Mouse (Mus musculus) stomach, embryonic 15.5 days (tissue): ENCODE measurements around the gene Nr2e1. TPM values are rescaled to one million over a fixed set of nuclear protein-coding genes. Genes with fewer than 3 reads are reported as not detected.
A peak's percentile ranks its signal among the peaks of the same experiment; 100 is the strongest.

ENCODE experiments used
- ATAC-seq: fragments of 200-750 bp; cut with Nextera tagmentation; 2 replicates; pipeline ENCODE4 v1.8.0; 2017; ENCODE audit warnings: low read depth, moderate number of reproducible peaks, moderate TSS enrichment; ENCODE audit not compliant: insufficient read depth, low FRiP score
- H3K27ac ChIP-seq: fragments of 300-500 bp; sonication (generic); 2 replicates; pipeline ENCODE4 v1.5.1; 2015; ENCODE audit warnings: mild to moderate bottlenecking, inconsistent platforms
- H3K27me3 ChIP-seq: fragments of 300-500 bp; sonication (generic); replicated peaks from 2 replicates; pipeline ENCODE4 v1.6.1; 2015; ENCODE audit warnings: inconsistent platforms
- H3K36me3 ChIP-seq: fragments of 300-500 bp; sonication (generic); 2 replicates; pipeline ENCODE4 v1.6.1; 2015; ENCODE audit warnings: inconsistent platforms
- H3K4me1 ChIP-seq: fragments of 300-500 bp; sonication (generic); 2 replicates; pipeline ENCODE4 v1.6.1; 2015; ENCODE audit warnings: inconsistent platforms
- H3K4me2 ChIP-seq: fragments of 300-500 bp; sonication (generic); 2 replicates; pipeline ENCODE4 v1.6.1; 2015; ENCODE audit warnings: mild to moderate bottlenecking, inconsistent platforms
- H3K4me3 ChIP-seq: fragments of 300-500 bp; sonication (generic); replicated peaks from 2 replicates; pipeline ENCODE4 v1.5.1; 2015; ENCODE audit warnings: inconsistent platforms
- H3K9ac ChIP-seq: fragments of 300-500 bp; sonication (generic); 2 replicates; pipeline ENCODE4 v1.6.1; 2015; ENCODE audit warnings: inconsistent platforms
- H3K9me3 ChIP-seq: fragments of 300-500 bp; sonication (generic); 2 replicates; pipeline ENCODE4 v1.6.1; 2016; ENCODE audit warnings: inconsistent platforms
- WGBS: fragments of 180-500 bp; shearing (Covaris S2); methylation state at CpG from one replicate; pipeline ENCODE4 v1.1.7; 2015; 5-methylcytosine and 5-hydroxymethylcytosine counted together
- polyA plus RNA-seq: library from polyadenylated mRNA; unstranded; fragments of >200 nt; fragmentation: Nextera tagmentation; extraction: Ambion mirVana; gene quantifications from 2 replicates; pipeline ENCODE4 v1.2.1, GENCODE M21; 2015

The Nr2e1 gene
- polyA plus RNA-seq, 1 experiment from 2014 or later = 0.14 TPM

DNA sequence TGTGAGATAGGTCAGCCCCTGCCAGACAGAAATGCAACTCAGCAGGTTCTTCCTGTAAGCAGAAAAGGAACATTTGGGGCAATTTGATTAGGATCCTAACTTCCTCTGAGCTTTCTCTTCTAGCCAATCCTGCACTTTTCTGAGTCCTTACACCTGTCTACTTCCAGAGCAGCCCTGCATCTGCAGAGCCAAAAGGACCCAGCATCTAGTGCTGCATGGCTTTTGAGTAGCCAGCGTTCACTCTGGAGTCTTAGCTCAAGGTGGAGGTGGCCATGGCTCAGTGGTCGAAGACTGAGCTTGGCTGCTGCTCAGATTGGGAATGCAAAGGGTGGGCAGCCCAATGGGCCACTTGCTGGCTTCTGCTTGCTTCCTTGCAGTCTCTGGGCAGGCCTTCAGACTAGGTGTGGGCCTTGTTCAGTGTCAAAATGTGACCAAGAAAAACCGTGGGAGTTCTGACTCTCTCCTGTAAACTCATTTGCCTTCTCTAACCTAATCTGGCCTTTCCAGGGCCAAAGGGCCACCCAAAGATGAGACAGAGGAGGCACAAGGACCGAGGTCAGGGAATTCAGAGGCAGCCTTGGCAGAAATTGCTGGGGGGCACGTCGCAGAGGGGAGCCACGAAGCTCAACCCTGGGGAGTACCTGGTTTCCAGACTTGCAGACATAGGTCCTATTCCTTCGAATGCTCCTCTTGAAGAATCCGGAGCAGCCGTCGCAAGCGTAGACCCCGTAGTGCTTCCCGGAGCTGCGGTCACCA, 5.7 kb downstream of the Nr2e1 start:
- WGBS = 2% methylated on average over 15 of the region's 15 CpGs
- no peak for ATAC-seq
- Histone ChIP-seq H3K4me1 (no peaks in the 10 kb centered on the region), H3K9me3 (no peaks in the 10 kb centered on the region), H3K27me3 (peaks cover 94% of the 10 kb centered on the region), H3K4me2 (no peak overlapping the region), H3K9ac (no peak overlapping the region), H3K27ac (no peak overlapping the region), H3K4me3 (no peak overlapping the region), H3K36me3 (no peaks in the 10 kb centered on the region)

DNA sequence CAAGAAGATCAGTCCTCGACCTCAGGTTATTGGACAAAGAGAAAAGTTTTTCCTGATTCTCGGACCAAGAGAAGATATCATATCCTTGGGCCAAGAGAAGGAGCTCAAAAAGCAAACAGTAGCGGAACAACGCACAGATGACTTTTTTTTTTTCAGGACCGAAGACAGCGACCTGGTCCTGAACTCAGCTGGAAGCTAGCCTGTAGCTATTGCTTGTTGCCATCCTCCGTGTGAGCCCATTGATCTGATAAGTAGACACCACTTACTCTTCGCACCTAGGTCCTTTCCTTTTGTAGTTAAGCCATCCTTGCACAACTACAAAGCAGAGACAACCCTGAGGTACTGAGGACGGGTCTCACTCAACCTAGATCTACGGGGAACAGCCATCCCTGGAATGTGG, 8.8 kb downstream of the Nr2e1 start:
- no peaks in the 10 kb centered on the region for H3K36me3 ChIP-seq
- no peak for ATAC-seq
- H3K9me3 ChIP-seq = no peaks in the 10 kb centered on the region
- H3K27ac ChIP-seq = no peak overlapping the region
- H3K4me2 ChIP-seq = no peak overlapping the region
- H3K4me1 ChIP-seq = no peaks in the 10 kb centered on the region
- whole genome bisulfite sequencing = 2% methylated on average over 10 of the region's 10 CpGs
- H3K9ac ChIP-seq = no peak overlapping the region
- no peak overlapping the region for H3K4me3 ChIP-seq
- H3K27me3 ChIP-seq = peaks cover 91% of the 10 kb centered on the region

DNA sequence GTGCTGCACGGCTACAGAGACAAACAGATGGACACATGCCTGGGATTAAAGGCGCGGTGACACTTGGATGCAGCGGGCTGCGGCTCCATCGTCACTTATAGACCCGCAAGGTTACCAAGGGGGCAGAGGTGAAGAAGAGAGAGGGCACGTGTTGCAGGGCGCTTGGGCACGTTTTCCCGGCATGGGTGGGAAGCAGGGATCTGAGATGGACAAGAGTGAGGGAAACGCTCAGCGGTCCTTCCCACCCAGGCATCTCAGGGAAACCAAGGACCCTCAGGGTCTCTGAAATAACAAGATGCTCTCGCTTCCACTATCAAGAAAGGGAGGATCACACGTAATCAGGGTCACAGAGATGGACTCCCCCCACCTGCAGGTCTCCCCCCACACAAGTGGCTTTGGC, 10.5 kb downstream of the Nr2e1 start:
- Histone ChIP-seq H3K9ac (no peak overlapping the region), H3K4me2 (no peak overlapping the region), H3K4me1 (no peaks in the 10 kb centered on the region), H3K27ac (no peak overlapping the region), H3K27me3 (peaks cover 86% of the 10 kb centered on the region), H3K36me3 (no peaks in the 10 kb centered on the region), H3K9me3 (no peaks in the 10 kb centered on the region), H3K4me3 (no peak overlapping the region)
- no peak for ATAC-seq
- 2% methylated on average over 15 of the region's 15 CpGs for WGBS

DNA sequence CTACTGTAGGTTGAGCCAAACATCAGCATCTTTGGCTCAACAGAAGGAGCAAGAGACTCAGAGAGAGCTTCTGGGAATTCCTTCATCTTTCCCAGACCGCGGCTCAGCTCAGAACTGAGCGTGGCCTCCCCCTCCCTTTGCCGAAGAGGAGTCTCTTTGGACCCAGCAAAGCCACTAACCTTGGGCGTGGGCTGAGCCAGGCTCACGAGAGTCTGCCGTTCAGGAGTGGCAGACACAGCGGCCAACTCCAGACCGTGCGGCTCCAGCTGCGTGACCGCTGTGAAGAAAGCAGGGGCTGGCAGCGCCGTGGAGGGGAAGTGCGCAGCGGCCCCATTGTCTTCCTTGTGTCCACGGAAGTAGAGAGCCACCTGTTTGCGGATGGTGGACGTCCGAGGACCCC, 10.9 kb downstream of the Nr2e1 start:
- no peaks in the 10 kb centered on the region for H3K36me3 ChIP-seq
- no peaks in the 10 kb centered on the region for H3K4me1 ChIP-seq
- H3K4me2 ChIP-seq = no peak overlapping the region
- ATAC-seq = no peak
- no peak overlapping the region for H3K9ac ChIP-seq
- peaks cover 85% of the 10 kb centered on the region for H3K27me3 ChIP-seq
- H3K9me3 ChIP-seq = no peaks in the 10 kb centered on the region
- no peak overlapping the region for H3K4me3 ChIP-seq
- WGBS = 1% methylated on average over 20 of the region's 20 CpGs
- H3K27ac ChIP-seq = no peak overlapping the region

DNA sequence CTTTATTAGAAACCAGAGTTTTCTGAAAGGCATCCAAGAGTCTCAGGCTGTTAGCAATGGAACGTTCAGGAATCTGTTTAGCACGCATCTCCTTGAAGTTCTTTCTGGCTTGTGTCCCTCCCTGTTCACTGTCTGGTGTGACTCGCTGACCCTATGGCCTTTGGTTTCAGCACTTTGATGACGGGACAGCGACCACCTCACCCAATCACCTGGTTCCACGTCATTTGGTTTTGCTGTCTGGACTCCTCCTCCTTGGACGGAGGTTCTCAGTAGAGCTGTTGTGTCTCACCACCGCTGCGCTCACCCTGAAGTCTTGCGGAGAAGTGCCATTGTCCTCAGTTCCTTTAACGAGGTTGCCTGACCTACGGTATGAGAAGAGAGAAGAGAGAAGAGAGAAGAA, 21.2 kb downstream of the Nr2e1 start:
- Histone ChIP-seq H3K27me3 (peaks cover 40% of the 10 kb centered on the region), H3K9me3 (no peaks in the 10 kb centered on the region), H3K27ac (no peak overlapping the region), H3K4me1 (no peaks in the 10 kb centered on the region), H3K4me2 (no peak overlapping the region), H3K36me3 (no peaks in the 10 kb centered on the region), H3K4me3 (no peak overlapping the region), H3K9ac (no peak overlapping the region)
- no peak for ATAC-seq
- WGBS = 1% methylated on average over 12 of the region's 12 CpGs

DNA sequence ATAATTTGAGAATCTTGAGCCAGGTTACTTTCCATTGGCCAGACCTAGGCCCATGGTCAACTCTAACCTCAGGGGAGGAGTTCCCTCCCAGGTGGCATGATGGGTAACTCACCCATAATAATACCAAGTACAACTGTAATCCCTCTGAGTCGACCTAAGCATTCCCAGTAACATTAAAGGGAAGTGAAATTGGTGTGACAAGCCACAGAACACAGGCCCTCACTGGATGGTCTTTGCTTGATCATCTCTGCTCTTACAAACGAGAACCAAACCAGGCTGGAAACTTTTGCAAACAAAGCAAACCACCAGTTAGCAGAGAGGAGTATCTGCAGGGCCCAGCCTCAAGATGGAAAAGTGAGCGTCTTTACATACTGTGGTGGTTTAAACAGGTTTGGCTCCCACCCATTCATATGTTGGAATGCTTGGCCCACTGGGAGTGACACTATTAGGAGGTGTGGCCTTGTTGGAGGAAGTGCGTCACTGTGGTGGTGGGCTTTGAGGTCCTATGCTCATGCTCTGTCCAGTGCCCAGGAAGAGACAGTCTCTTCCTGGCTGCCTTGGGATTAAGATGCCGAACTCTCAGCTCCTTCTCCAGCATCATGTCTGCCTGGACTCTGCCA, 23.7 kb downstream of the Nr2e1 start:
- Histone ChIP-seq H3K4me2 (no peak overlapping the region), H3K9ac (no peak overlapping the region), H3K27ac (no peak overlapping the region), H3K36me3 (no peaks in the 10 kb centered on the region), H3K4me3 (no peak overlapping the region), H3K4me1 (no peaks in the 10 kb centered on the region), H3K9me3 (no peaks in the 10 kb centered on the region), H3K27me3 (peaks cover 18% of the 10 kb centered on the region)
- 64% methylated on average over 5 of the region's 5 CpGs for WGBS
- ATAC-seq = no peak

DNA sequence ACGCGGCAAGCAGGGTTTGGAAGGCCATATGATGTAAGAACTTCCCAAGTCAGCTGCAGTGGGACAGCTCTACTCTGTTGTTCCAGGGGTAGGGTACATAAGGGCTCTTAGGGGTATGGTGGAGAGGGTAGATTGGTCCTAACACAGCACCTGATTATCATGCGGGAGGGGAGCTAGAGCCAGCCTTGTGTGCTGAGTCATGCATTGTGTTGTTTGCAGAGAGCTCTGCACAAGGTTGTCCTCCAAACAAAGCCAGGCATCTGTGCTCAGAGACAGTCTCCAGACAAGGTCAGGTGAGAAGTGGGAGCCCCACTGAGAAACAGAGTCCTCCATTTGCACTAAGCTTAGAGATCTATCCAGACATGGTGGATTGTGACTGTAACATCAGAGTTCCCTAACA, 36.9 kb downstream of the Nr2e1 start:
- no peak for ATAC-seq
- Histone ChIP-seq H3K4me3 (no peak overlapping the region), H3K9ac (no peak overlapping the region), H3K27me3 (no peaks in the 10 kb centered on the region), H3K27ac (no peak overlapping the region), H3K4me2 (no peak overlapping the region), H3K4me1 (no peaks in the 10 kb centered on the region), H3K36me3 (no peaks in the 10 kb centered on the region), H3K9me3 (no peaks in the 10 kb centered on the region)
- WGBS = 85% methylated on average over 3 of the region's 3 CpGs

DNA sequence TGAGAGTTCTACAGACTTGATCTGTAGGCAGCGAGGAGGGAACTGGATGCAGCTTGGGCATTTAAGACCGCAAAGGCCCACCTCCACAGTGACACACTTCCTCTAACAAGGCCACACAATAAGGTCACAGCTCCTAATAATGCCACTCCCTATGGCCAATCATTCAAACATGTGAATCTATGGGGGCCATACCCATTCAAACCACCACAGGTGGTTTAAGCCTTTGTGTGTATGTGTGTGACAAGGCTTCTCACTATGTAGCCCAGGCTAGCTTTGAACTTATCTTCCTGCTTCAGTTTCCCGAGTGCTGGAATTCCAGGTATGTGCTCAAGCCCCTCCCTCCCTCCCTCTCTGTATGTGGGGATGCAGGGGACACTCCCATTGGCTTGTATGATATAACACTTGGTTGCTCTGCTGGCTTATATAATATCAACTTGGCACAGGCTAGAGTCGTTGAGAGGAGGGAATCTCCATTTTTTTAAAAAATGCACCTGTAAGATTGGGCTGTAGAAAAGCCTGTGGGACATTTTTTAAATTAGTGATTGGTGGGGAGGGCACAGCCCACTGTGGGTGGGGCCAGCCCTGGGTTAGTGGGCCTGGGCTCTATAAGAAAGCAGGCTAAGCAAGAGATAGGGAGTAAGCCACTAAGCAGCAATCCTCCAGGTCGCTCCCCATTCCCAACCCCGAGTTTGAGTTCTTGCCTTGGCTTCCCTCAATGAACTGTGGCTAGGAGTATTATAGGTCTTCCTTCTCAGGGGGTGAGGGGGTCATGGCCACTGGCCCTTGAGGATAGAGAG, 37.5 kb downstream of the Nr2e1 start:
- ATAC-seq = no peak
- Histone ChIP-seq H3K4me2 (no peak overlapping the region), H3K36me3 (no peaks in the 10 kb centered on the region), H3K4me1 (no peaks in the 10 kb centered on the region), H3K27ac (no peak overlapping the region), H3K9me3 (no peaks in the 10 kb centered on the region), H3K9ac (no peak overlapping the region), H3K27me3 (no peaks in the 10 kb centered on the region), H3K4me3 (no peak overlapping the region)
- 74% methylated on average over 6 of the region's 6 CpGs for WGBS

DNA sequence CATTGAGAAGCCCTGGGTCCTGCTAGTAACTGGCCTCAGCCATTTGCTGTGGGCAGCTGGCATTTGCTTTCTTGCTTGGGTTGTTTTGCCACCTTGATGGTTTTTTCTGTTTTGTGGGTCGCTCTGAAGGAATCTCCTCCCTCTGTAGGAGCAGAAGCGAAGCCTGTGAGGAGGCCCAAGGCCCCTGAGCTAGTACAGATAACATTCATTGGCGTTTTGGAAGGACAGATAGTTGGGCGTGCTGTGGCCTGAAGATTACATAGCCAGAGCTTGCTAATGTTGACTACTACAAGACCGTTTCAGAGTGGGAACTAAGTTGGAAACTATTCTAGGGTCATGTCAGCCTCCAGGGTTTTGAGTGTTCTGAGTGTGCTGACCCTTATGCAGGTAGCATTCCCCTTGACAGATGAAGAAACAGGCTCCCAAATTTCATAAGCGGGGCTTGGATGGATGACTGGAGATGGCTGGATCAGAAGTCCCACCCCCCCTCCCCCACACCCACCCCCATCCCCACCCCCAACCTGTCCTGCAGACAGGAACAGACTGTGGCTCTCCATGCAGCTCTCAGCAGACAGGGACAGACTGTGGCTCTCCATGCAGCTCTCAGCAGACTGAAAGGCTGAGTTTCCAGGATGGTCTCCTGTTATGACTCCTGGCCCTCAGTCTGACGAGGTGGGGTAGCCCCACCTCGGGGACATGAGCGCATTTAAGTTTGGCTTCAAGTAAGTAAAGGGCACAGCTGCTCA, 45.7 kb downstream of the Nr2e1 start:
- ATAC-seq = peak; percentile 85; the same call in 1 of the 2 replicates
- Histone ChIP-seq H3K4me3 (no peak overlapping the region), H3K9ac (no peak overlapping the region), H3K4me2 (no peak overlapping the region), H3K27me3 (no peaks in the 10 kb centered on the region), H3K27ac (no peak overlapping the region), H3K9me3 (no peaks in the 10 kb centered on the region), H3K36me3 (peaks cover 10% of the 10 kb centered on the region; the same call in 1 of the 2 replicates), H3K4me1 (no peaks in the 10 kb centered on the region)
- WGBS = 82% methylated on average over 9 of the region's 9 CpGs

DNA sequence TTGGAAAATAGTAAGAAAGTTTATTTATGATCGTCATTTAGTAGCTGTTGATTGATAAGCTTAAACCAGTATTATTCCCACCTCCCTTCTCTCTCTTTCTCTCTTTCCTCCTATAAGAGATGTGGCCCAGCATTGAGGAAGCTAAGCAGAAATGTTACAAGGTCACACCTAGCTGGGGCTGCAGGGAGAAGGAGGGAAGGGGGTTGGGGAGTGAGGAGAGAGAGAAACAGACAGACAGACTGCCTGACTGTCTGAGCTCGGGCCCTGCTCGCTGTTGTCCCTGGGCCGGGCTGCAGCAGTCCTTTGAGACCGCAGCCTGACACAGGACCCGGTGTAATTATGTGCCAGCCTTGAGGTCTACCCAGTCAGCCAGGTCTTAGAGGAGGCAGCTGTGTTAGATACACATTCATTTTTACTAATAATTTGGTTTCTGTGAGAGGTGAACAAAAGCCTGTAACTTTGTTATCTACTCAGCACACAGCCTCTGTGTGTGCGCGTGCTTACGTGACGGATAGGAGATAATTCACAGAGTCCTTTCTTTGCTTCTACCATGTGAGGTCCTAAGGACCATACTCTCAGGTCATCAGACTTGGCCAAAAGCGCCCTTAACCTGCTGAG, 49.5 kb downstream of the Nr2e1 start:
- H3K9ac ChIP-seq = no peak overlapping the region
- no peaks in the 10 kb centered on the region for H3K27me3 ChIP-seq
- 0 out of 2 replicates have a peak overlapping the region, but pooled peaks have one; percentile 19 for H3K27ac ChIP-seq
- peak; percentile 54; the same call in 1 of the 2 replicates for ATAC-seq
- WGBS = 77% methylated on average over 11 of the region's 11 CpGs
- no peaks in the 10 kb centered on the region for H3K9me3 ChIP-seq
- no peak overlapping the region for H3K4me3 ChIP-seq
- peaks cover 15% of the 10 kb centered on the region; the same call in 1 of the 2 replicates for H3K36me3 ChIP-seq
- no peak overlapping the region for H3K4me2 ChIP-seq
- H3K4me1 ChIP-seq = no peaks in the 10 kb centered on the region

DNA sequence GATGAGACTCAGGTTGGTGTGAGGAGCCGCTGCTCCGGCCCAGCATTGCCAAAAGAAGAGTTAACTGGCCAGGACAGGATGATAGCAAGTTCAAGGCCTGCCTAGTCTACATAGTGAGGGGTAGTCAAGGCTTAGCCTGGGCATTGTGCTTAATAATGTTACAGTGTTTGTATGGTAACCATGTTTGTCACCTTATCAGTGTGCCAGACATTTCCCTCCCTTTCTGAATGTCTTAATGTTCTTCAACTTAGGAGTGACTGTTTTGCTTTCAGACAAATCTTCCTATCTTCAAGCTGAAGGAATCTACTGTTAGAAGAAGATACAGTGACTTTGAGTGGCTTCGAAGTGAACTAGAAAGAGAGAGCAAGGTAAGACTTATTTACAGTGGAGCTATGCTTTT, 57.8 kb downstream of the Nr2e1 start:
- Histone ChIP-seq H3K36me3 (peaks cover 13% of the 10 kb centered on the region; the same call in 1 of the 2 replicates), H3K9me3 (no peaks in the 10 kb centered on the region), H3K27ac (no peak overlapping the region), H3K4me2 (no peak overlapping the region), H3K4me1 (no peaks in the 10 kb centered on the region), H3K27me3 (no peaks in the 10 kb centered on the region), H3K9ac (no peak overlapping the region), H3K4me3 (no peak overlapping the region)
- ATAC-seq = no peak
- WGBS = 90% methylated on average over 3 of the region's 3 CpGs
